Mouse (Mus musculus): ENCODE measurements around the gene Tnrc6c. TPM values are rescaled to one million over a fixed set of nuclear protein-coding genes. Genes with fewer than 3 reads are reported as not detected.

The Tnrc6c gene
- polyA plus RNA-seq, 1 experiment from 2014 or later = 18.8 TPM

DNA sequence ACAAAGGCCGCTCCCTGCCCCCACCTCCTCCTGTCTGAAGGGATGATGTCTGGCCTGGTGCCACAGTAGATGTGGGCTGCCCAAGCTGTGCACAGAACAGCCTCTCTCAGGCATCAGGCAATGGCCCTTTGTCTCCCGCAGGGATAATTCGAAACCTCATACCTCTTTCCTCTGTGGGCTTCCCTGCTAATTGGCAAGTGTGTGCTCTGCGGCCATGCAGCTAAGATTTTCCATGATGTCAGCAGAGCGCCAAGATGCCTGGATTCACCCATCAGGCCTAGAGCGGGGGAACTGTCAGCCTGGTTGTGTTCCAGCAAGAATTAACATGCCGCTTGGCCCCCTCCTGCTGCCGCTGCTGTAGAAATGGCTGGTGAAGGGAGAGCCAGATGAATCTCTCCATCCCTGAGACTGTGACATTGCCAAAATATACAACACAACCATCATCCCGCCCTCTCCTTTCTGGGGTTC is 25.7 kb upstream of the Tnrc6c start:
- peak; percentile 76 for DNase-seq (ENCODE audit: low spot score)
- H3K27ac ChIP-seq (ENCODE audit: low read depth, low read length) = peak overlapping the region; percentile 75
- H3K4me2 ChIP-seq (ENCODE audit: low read depth, low read length, severe bottlenecking) = peak overlapping the region; percentile 16; the same call in 1 of the 2 replicates
- no peaks in the 10 kb centered on the region for H3K36me3 ChIP-seq (ENCODE audit: control insufficient read depth, insufficient read depth, low read length)
- H3K9me3 ChIP-seq (ENCODE audit: control insufficient read depth, low read length) = no peaks in the 10 kb centered on the region
- ATAC-seq (replicated peaks; ENCODE audit: low FRiP score) = peak; percentile 80
- H3K9ac ChIP-seq (ENCODE audit: low read length) = peak overlapping the region; percentile 17; the same call in 1 of the 2 replicates
- 9% methylated on average over 9 of the region's 9 CpGs for WGBS
- peaks cover 17% of the 10 kb centered on the region for H3K4me1 ChIP-seq (replicated peaks; ENCODE audit: control insufficient read depth, insufficient read depth, low read length)
- H3K27me3 ChIP-seq (ENCODE audit: control insufficient read depth, insufficient read depth, low read length) = no peaks in the 10 kb centered on the region
- H3K4me3 ChIP-seq (ENCODE audit: low read depth, low read length) = no peak overlapping the region

DNA sequence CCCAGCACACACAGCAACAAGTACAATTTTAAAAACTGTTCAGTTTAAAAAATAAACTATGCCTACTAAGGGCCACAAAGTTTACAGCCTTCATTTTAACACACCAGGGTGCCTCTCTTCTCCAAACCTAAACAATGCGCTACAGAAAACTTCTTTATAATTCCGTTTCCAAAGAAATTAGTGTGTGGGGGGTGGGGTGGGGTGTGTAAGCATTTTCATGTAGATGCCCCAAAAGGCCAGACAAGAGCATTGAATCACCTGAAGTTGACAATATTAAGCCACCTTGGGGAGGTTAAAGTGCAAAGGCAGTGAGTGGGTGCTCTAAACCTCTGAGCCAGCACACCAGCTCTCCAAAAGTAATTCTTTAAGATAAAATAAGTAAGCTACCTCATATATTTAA is 24.2 kb upstream of the Tnrc6c start:
- H3K27me3 ChIP-seq (ENCODE audit: control insufficient read depth, insufficient read depth, low read length) = no peaks in the 10 kb centered on the region
- H3K4me3 ChIP-seq (ENCODE audit: low read depth, low read length) = no peak overlapping the region
- WGBS = 76% methylated on average over 2 of the region's 2 CpGs
- H3K9ac ChIP-seq (ENCODE audit: low read length) = no peak overlapping the region
- no peak overlapping the region for H3K27ac ChIP-seq (ENCODE audit: low read depth, low read length)
- no peaks in the 10 kb centered on the region for H3K36me3 ChIP-seq (ENCODE audit: control insufficient read depth, insufficient read depth, low read length)
- DNase-seq (ENCODE audit: low spot score) = no peak
- H3K4me2 ChIP-seq (ENCODE audit: low read depth, low read length, severe bottlenecking) = no peak overlapping the region
- H3K4me1 ChIP-seq (replicated peaks; ENCODE audit: control insufficient read depth, insufficient read depth, low read length) = peaks cover 17% of the 10 kb centered on the region
- ATAC-seq (replicated peaks; ENCODE audit: low FRiP score) = no peak
- H3K9me3 ChIP-seq (ENCODE audit: control insufficient read depth, low read length) = no peaks in the 10 kb centered on the region

- 92% methylated on average over 10 of the region's 11 CpGs for WGBS
- Histone ChIP-seq H3K9me3 (ENCODE audit: control insufficient read depth, low read length) (no peaks in the 10 kb centered on the region), H3K4me2 (ENCODE audit: low read depth, low read length, severe bottlenecking) (no peak overlapping the region), H3K27me3 (ENCODE audit: control insufficient read depth, insufficient read depth, low read length) (no peaks in the 10 kb centered on the region), H3K36me3 (ENCODE audit: control insufficient read depth, insufficient read depth, low read length) (no peaks in the 10 kb centered on the region), H3K27ac (ENCODE audit: low read depth, low read length) (no peak overlapping the region), H3K9ac (ENCODE audit: low read length) (no peak overlapping the region), H3K4me3 (ENCODE audit: low read depth, low read length) (no peak overlapping the region), H3K4me1 (replicated peaks; ENCODE audit: control insufficient read depth, insufficient read depth, low read length) (peaks cover 17% of the 10 kb centered on the region)
- no peak for DNase-seq (ENCODE audit: low spot score)
- ATAC-seq (replicated peaks; ENCODE audit: low FRiP score) = no peak
Measured at GRCm38 (mm10) chr11:117630868-117631565, 23.1 kb upstream of the Tnrc6c start.

DNA sequence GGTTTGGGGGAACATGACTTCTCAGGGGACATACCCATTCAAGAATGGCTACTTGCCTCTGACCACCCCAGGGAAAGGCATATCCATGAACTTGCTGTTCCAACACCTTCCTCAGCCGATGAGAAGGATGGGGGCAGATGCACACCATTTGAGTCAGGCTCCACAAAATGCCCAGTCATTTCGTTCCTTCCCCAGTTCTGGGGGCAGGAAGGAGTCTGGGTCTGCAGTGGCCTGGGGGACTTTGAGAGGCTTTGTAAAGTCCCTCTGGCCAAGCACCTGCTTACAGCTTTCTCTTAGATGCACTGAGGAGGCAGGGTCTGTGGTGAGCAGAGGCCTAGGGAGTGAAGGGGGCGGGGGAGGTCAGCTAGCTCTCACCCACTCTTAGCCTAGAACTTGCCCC is 20.8 kb upstream of the Tnrc6c start:
- H3K9me3 ChIP-seq (ENCODE audit: control insufficient read depth, low read length) = no peaks in the 10 kb centered on the region
- no peaks in the 10 kb centered on the region for H3K36me3 ChIP-seq (ENCODE audit: control insufficient read depth, insufficient read depth, low read length)
- H3K4me2 ChIP-seq (ENCODE audit: low read depth, low read length, severe bottlenecking) = no peak overlapping the region
- H3K27me3 ChIP-seq (ENCODE audit: control insufficient read depth, insufficient read depth, low read length) = no peaks in the 10 kb centered on the region; the same call in 1 of the 2 replicates
- no peak overlapping the region for H3K4me3 ChIP-seq (ENCODE audit: low read depth, low read length)
- peaks cover 7% of the 10 kb centered on the region for H3K4me1 ChIP-seq (replicated peaks; ENCODE audit: control insufficient read depth, insufficient read depth, low read length)
- no peak overlapping the region for H3K27ac ChIP-seq (ENCODE audit: low read depth, low read length)
- no peak for ATAC-seq (replicated peaks; ENCODE audit: low FRiP score)
- H3K9ac ChIP-seq (ENCODE audit: low read length) = no peak overlapping the region
- WGBS = 92% methylated on average over 3 of the region's 3 CpGs
- no peak for DNase-seq (ENCODE audit: low spot score)

DNA sequence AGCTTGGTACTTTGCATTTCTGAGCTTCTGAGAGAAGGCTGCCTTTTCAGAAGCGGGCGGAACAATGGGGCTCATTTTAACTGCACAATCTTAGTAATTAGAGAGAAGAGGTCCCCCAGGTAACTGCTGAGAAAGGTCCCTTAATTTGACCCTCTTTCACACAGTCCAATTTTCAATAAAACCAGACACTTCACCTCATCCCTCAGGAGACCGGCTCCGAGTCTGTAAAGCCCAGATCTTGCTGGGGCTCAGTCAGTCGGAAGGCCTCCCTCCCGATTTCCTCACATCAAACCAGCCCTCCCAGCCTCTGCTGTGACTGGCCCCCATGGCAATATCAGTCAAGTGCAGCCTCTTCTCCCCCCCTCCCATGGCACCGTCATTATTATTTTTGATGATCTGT is 15.7 kb upstream of the Tnrc6c start:
- ATAC-seq (replicated peaks; ENCODE audit: low FRiP score) = no peak
- no peaks in the 10 kb centered on the region; the same call in 1 of the 2 replicates for H3K27me3 ChIP-seq (ENCODE audit: control insufficient read depth, insufficient read depth, low read length)
- WGBS = 19% methylated on average over 7 of the region's 7 CpGs

DNA sequence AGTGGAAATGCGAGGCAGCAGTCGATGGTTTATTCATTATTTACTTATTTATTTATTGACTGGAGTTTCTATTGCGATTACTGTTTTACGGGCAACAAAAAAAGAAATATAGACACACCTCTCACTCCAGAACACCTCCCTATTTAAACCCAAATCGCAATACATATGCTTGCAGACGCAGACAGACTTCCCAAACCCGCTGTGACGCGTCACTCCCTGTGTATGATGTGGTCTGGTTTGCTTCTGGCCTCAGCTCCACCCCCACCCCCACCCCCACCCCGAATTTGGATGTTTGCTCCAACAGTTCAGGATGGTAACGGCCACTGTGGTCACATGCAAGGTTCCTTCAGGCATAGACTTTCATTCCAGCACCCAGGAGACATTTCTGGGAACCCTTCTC is 15.3 kb upstream of the Tnrc6c start:
- WGBS = 68% methylated on average over 11 of the region's 11 CpGs
- ATAC-seq (replicated peaks; ENCODE audit: low FRiP score) = no peak
- DNase-seq (ENCODE audit: low spot score) = no peak
- Histone ChIP-seq H3K27ac (ENCODE audit: low read depth, low read length) (no peak overlapping the region), H3K4me3 (ENCODE audit: low read depth, low read length) (no peak overlapping the region), H3K9ac (ENCODE audit: low read length) (no peak overlapping the region), H3K9me3 (ENCODE audit: control insufficient read depth, low read length) (no peaks in the 10 kb centered on the region), H3K27me3 (ENCODE audit: control insufficient read depth, insufficient read depth, low read length) (no peaks in the 10 kb centered on the region; the same call in 1 of the 2 replicates), H3K4me2 (ENCODE audit: low read depth, low read length, severe bottlenecking) (no peak overlapping the region), H3K4me1 (replicated peaks; ENCODE audit: control insufficient read depth, insufficient read depth, low read length) (peaks cover 7% of the 10 kb centered on the region), H3K36me3 (ENCODE audit: control insufficient read depth, insufficient read depth, low read length) (no peaks in the 10 kb centered on the region)

More for the DNA sequence above, 15.7 kb upstream of the Tnrc6c start:
- peaks cover 7% of the 10 kb centered on the region for H3K4me1 ChIP-seq (replicated peaks; ENCODE audit: control insufficient read depth, insufficient read depth, low read length)
- H3K27ac ChIP-seq (ENCODE audit: low read depth, low read length) = no peak overlapping the region
- no peak overlapping the region for H3K4me3 ChIP-seq (ENCODE audit: low read depth, low read length)
- no peak overlapping the region for H3K9ac ChIP-seq (ENCODE audit: low read length)
- no peak overlapping the region for H3K4me2 ChIP-seq (ENCODE audit: low read depth, low read length, severe bottlenecking)
- no peak for DNase-seq (ENCODE audit: low spot score)
- no peaks in the 10 kb centered on the region for H3K36me3 ChIP-seq (ENCODE audit: control insufficient read depth, insufficient read depth, low read length)
- no peaks in the 10 kb centered on the region for H3K9me3 ChIP-seq (ENCODE audit: control insufficient read depth, low read length)

DNA sequence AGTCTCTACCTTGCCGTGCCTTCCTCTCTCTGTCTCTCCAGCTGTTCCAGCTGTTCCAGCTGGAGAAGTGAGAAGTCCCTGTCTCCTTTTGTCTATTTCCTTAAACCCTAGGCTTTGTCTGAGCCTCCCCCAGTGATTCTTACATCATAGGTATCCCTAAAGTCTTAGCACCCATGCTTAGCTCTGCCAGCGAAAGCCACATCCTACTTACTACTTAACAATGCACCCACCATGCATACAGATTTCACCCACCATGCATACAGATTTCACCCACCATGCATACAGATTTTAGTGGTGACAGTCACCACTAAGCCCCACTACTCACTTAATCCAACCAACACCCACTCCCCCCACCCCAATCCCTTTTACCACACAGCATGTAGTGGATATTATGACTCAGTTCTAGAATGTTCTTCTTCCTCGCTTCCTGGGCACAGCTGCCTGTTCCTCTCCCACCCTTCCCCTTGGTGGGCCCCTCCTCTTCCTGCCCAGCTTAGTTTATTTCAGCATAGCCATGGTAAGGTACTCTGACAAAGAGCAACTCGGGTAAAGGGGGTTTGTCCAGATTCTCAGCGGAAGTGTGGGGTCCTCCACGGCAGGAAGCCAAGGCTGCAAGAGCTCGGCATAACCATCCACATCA is 14.6 kb upstream of the Tnrc6c start:
- Histone ChIP-seq H3K4me1 (replicated peaks; ENCODE audit: control insufficient read depth, insufficient read depth, low read length) (peaks cover 7% of the 10 kb centered on the region), H3K4me3 (ENCODE audit: low read depth, low read length) (no peak overlapping the region), H3K9me3 (ENCODE audit: control insufficient read depth, low read length) (no peaks in the 10 kb centered on the region), H3K27me3 (ENCODE audit: control insufficient read depth, insufficient read depth, low read length) (no peaks in the 10 kb centered on the region; the same call in 1 of the 2 replicates), H3K4me2 (ENCODE audit: low read depth, low read length, severe bottlenecking) (no peak overlapping the region), H3K27ac (ENCODE audit: low read depth, low read length) (no peak overlapping the region), H3K9ac (ENCODE audit: low read length) (no peak overlapping the region), H3K36me3 (ENCODE audit: control insufficient read depth, insufficient read depth, low read length) (no peaks in the 10 kb centered on the region)
- 75% methylated on average over 7 of the region's 7 CpGs for WGBS
- no peak for ATAC-seq (replicated peaks; ENCODE audit: low FRiP score)
- no peak for DNase-seq (ENCODE audit: low spot score)

GRCm38 (mm10) chr11:117642181-117642580 is 11.9 kb upstream of the Tnrc6c start:
- WGBS = 87% methylated on average over 2 of the region's 2 CpGs
- H3K4me2 ChIP-seq (ENCODE audit: low read depth, low read length, severe bottlenecking) = no peak overlapping the region
- no peaks in the 10 kb centered on the region for H3K36me3 ChIP-seq (ENCODE audit: control insufficient read depth, insufficient read depth, low read length)
- DNase-seq (ENCODE audit: low spot score) = no peak
- no peak overlapping the region for H3K4me3 ChIP-seq (ENCODE audit: low read depth, low read length)
- H3K9me3 ChIP-seq (ENCODE audit: control insufficient read depth, low read length) = no peaks in the 10 kb centered on the region
- H3K27ac ChIP-seq (ENCODE audit: low read depth, low read length) = no peak overlapping the region
- no peak overlapping the region for H3K9ac ChIP-seq (ENCODE audit: low read length)
- peaks cover 4% of the 10 kb centered on the region for H3K4me1 ChIP-seq (replicated peaks; ENCODE audit: control insufficient read depth, insufficient read depth, low read length)
- no peak for ATAC-seq (replicated peaks; ENCODE audit: low FRiP score)
- H3K27me3 ChIP-seq (ENCODE audit: control insufficient read depth, insufficient read depth, low read length) = no peaks in the 10 kb centered on the region

All from forebrain, embryonic 11.5 days (tissue).